Mouse (Mus musculus): ENCODE data around the gene Nkx2-5. TPM values are rescaled to one million over a fixed set of nuclear protein-coding genes. Genes with fewer than 3 reads are reported as not detected.
A peak's percentile ranks its signal among the peaks of the same experiment; 100 is the strongest.

Nkx2-5 gene
- total RNA-seq, 2 experiments from 2014 or later: not detected

GRCm38 (mm10) chr17:26838911-26839717 is 5.7 kb downstream of the Nkx2-5 start:
- no peak for DNase-seq (ENCODE audit: low spot score in 2 of 2)
- intact Hi-C loops (cut with DNase I): no loop called here

GRCm38 (mm10) chr17:26838191-26838910 is 6.5 kb downstream of the Nkx2-5 start:
- intact Hi-C loops (cut with DNase I): no loop called here
- DNase-seq (ENCODE audit: low spot score in 2 of 2): no peak

- DNase-seq (ENCODE audit: low spot score in 2 of 2): no peak
- intact Hi-C loops (cut with DNase I): no loop called here
These were observed 7.2 kb downstream of the Nkx2-5 start for GRCm38 (mm10) chr17:26837546-26837985.

- intact Hi-C loops (cut with DNase I): no loop called here
- DNase-seq (ENCODE audit: low spot score in 2 of 2): no peak
These were observed 7.8 kb downstream of the Nkx2-5 start for GRCm38 (mm10) chr17:26836786-26837545.

GRCm38 (mm10) chr17:26836377-26836776 is 8.4 kb downstream of the Nkx2-5 start:
- intact Hi-C loops (cut with DNase I): no loop called here
- DNase-seq (ENCODE audit: low spot score in 2 of 2): no peak

GRCm38 (mm10) chr17:26835956-26836355 is 8.9 kb downstream of the Nkx2-5 start:
- no peak for DNase-seq (ENCODE audit: low spot score in 2 of 2)
- intact Hi-C loops (cut with DNase I): no loop called here

- intact Hi-C loops (cut with DNase I): no loop called here
- DNase-seq (ENCODE audit: low spot score in 2 of 2): no peak
These were observed 9.6 kb downstream of the Nkx2-5 start for GRCm38 (mm10) chr17:26834966-26835755.

- intact Hi-C loops (cut with DNase I): no loop called here
- no peak for DNase-seq (ENCODE audit: low spot score in 2 of 2)
These were observed 10.4 kb downstream of the Nkx2-5 start for GRCm38 (mm10) chr17:26834302-26834965.

GRCm38 (mm10) chr17:26833806-26834205 is 11.0 kb downstream of the Nkx2-5 start:
- no peak for DNase-seq (ENCODE audit: low spot score in 2 of 2)
- intact Hi-C loops (cut with DNase I): no loop called here

- intact Hi-C loops (cut with DNase I): loop anchor here (5.0 kb wide), 1 partner anchor 41 kb away; no protein-coding TSS in a partner anchor
- no peak for DNase-seq (ENCODE audit: low spot score in 2 of 2)
These were observed 18.7 kb downstream of the Nkx2-5 start for GRCm38 (mm10) chr17:26826131-26826530.

GRCm38 (mm10) chr17:26817776-26818175 is 27.0 kb downstream of the Nkx2-5 start:
- intact Hi-C loops (cut with DNase I): no loop called here

GRCm38 (mm10) chr17:26816810-26817209 is 28.0 kb downstream of the Nkx2-5 start:
- no peak for DNase-seq (ENCODE audit: low spot score in 2 of 2)
- intact Hi-C loops (cut with DNase I): no loop called here

More at GRCm38 (mm10) chr17:26817776-26818175, 27.0 kb downstream of the Nkx2-5 start:
- no peak for DNase-seq (ENCODE audit: low spot score in 2 of 2)

- intact Hi-C loops (cut with DNase I): no loop called here
- DNase-seq (ENCODE audit: low spot score in 2 of 2): no peak
These were observed 31.3 kb downstream of the Nkx2-5 start for GRCm38 (mm10) chr17:26813497-26813896.

- no peak for DNase-seq (ENCODE audit: low spot score in 2 of 2)
- intact Hi-C loops (cut with DNase I): no loop called here
These were observed 32.2 kb downstream of the Nkx2-5 start for GRCm38 (mm10) chr17:26812607-26813006.

GRCm38 (mm10) chr17:26802886-26803285 is 41.9 kb downstream of the Nkx2-5 start:
- no peak for DNase-seq (ENCODE audit: low spot score in 2 of 2)
- intact Hi-C loops (cut with DNase I): no loop called here

GRCm38 (mm10) chr17:26797379-26798128 is 47.3 kb downstream of the Nkx2-5 start:
- no peak for DNase-seq (ENCODE audit: low spot score in 2 of 2)
- intact Hi-C loops (cut with DNase I): no loop called here

GRCm38 (mm10) chr17:26795386-26795785 is 49.4 kb downstream of the Nkx2-5 start:
- intact Hi-C loops (cut with DNase I): loop anchor here (2.0 kb wide), 1 partner anchor 91 kb away; no protein-coding TSS in a partner anchor
- DNase-seq (ENCODE audit: low spot score in 2 of 2): no peak

- intact Hi-C loops (cut with DNase I): loop anchor here (2.0 kb wide), 1 partner anchor 92 kb away; no protein-coding TSS in a partner anchor
- peak; percentile 54 to 58 for DNase-seq (ENCODE audit: low spot score in 2 of 2)
These were observed 50.1 kb downstream of the Nkx2-5 start for GRCm38 (mm10) chr17:26794744-26795143.
